Mouse (Mus musculus) lung, embryonic 15.5 days (tissue): Measurements from ENCODE around the gene Sorbs1. TPM values are rescaled to one million over a fixed set of nuclear protein-coding genes. Genes with fewer than 3 reads are reported as not detected.

Source experiments
- ATAC-seq: fragments of 200-750 bp; cut with Nextera tagmentation; 2 replicates; pipeline ENCODE4 v1.8.0; 2017; ENCODE audit warnings: moderate number of reproducible peaks, borderline replicate concordance; ENCODE audit not compliant: low FRiP score, low TSS enrichment; ENCODE audit errors: extremely low read depth
- H3K27ac ChIP-seq: fragments of 300-500 bp; sonication (generic); 2 replicates; pipeline ENCODE4 v1.5.1; 2015; ENCODE audit warnings: moderate library complexity, mild to moderate bottlenecking, inconsistent platforms
- H3K27me3 ChIP-seq: fragments of 300-500 bp; sonication (generic); 2 replicates; pipeline ENCODE4 v1.6.1; 2015; ENCODE audit warnings: inconsistent platforms
- H3K36me3 ChIP-seq: fragments of 300-500 bp; sonication (generic); 2 replicates; pipeline ENCODE4 v1.6.1; 2015; ENCODE audit warnings: inconsistent platforms
- H3K4me1 ChIP-seq: fragments of 300-500 bp; sonication (generic); 2 replicates; pipeline ENCODE4 v1.6.1; 2015; ENCODE audit warnings: inconsistent platforms
- H3K4me2 ChIP-seq: fragments of 300-500 bp; sonication (generic); 2 replicates; pipeline ENCODE4 v1.6.1; 2015; ENCODE audit warnings: inconsistent platforms, mild to moderate bottlenecking, moderate library complexity
- H3K4me3 ChIP-seq: fragments of 300-500 bp; sonication (generic); 2 replicates; pipeline ENCODE4 v1.5.1; 2015; ENCODE audit warnings: mild to moderate bottlenecking, inconsistent platforms
- H3K9ac ChIP-seq: fragments of 300-500 bp; sonication (generic); 2 replicates; pipeline ENCODE4 v1.6.1; 2015; ENCODE audit warnings: inconsistent platforms
- H3K9me3 ChIP-seq: fragments of 300-500 bp; sonication (generic); 2 replicates; pipeline ENCODE4 v1.6.1; 2016; ENCODE audit warnings: inconsistent platforms
- WGBS: fragments of 180-500 bp; shearing (Covaris S2); methylation state at CpG from one replicate; pipeline ENCODE4 v1.1.7; 2015; 5-methylcytosine and 5-hydroxymethylcytosine counted together
- polyA plus RNA-seq: library from polyadenylated mRNA; unstranded; fragments of >200 nt; fragmentation: Nextera tagmentation; extraction: Ambion mirVana; gene quantifications from 2 replicates; pipeline ENCODE4 v1.2.1, GENCODE M21; 2015

Sorbs1 gene
- polyA plus RNA-seq, 1 experiment from 2014 or later, result 45.6 TPM

GRCm38 (mm10) chr19:40496071-40496470 is 17.5 kb downstream of the Sorbs1 start:
- no peaks in the 10 kb centered on the region for H3K27me3 ChIP-seq
- 64% methylated on average over 4 of the region's 4 CpGs for WGBS
- no peak overlapping the region for H3K4me3 ChIP-seq
- H3K4me2 ChIP-seq, result no peak overlapping the region
- H3K9me3 ChIP-seq, result no peaks in the 10 kb centered on the region
- H3K27ac ChIP-seq, result 0 out of 2 replicates have a peak overlapping the region, but pooled peaks have one; percentile 29
- no peaks in the 10 kb centered on the region for H3K36me3 ChIP-seq
- no peak overlapping the region for H3K9ac ChIP-seq
- H3K4me1 ChIP-seq, result peaks cover 18% of the 10 kb centered on the region
- no peak for ATAC-seq

- H3K27me3 ChIP-seq, result no peaks in the 10 kb centered on the region
- no peak for ATAC-seq
- 51% methylated on average over 9 of the region's 9 CpGs for WGBS
- H3K4me2 ChIP-seq, result no peak overlapping the region
- H3K9ac ChIP-seq, result no peak overlapping the region
- H3K27ac ChIP-seq, result peak overlapping the region; percentile 56
- H3K4me3 ChIP-seq, result no peak overlapping the region
- H3K9me3 ChIP-seq, result no peaks in the 10 kb centered on the region
- peaks cover 47% of the 10 kb centered on the region for H3K4me1 ChIP-seq
- H3K36me3 ChIP-seq, result no peaks in the 10 kb centered on the region
Observed at GRCm38 (mm10) chr19:40492902-40493301, 20.7 kb downstream of the Sorbs1 start.

DNA sequence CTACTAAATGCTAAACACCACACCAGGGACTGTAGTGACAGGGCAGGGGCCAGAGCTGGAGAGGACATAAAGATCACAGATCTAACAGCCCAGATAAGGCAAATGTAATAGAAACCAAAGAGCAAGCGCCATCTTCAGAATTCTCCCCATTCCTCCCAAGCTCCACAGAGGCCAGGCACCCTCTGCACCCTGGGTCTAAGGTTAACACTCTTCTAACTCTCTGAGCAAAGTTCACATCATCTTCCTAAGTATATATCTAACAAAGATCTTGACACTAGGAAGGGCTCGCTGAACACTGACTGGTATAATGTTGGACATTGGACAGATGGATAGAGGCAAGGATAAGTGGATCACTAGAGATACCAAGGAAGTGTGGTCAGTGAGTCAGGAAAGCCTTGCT is 22.1 kb downstream of the Sorbs1 start:
- ATAC-seq, result no peak
- H3K9ac ChIP-seq, result no peak overlapping the region
- peaks cover 60% of the 10 kb centered on the region for H3K4me1 ChIP-seq
- no peaks in the 10 kb centered on the region for H3K9me3 ChIP-seq
- no peaks in the 10 kb centered on the region for H3K36me3 ChIP-seq
- 88% methylated on average over 2 of the region's 2 CpGs for WGBS
- no peak overlapping the region for H3K4me2 ChIP-seq
- H3K4me3 ChIP-seq, result no peak overlapping the region
- H3K27me3 ChIP-seq, result no peaks in the 10 kb centered on the region
- peak overlapping the region; percentile 56; the same call in 1 of the 2 replicates for H3K27ac ChIP-seq

DNA sequence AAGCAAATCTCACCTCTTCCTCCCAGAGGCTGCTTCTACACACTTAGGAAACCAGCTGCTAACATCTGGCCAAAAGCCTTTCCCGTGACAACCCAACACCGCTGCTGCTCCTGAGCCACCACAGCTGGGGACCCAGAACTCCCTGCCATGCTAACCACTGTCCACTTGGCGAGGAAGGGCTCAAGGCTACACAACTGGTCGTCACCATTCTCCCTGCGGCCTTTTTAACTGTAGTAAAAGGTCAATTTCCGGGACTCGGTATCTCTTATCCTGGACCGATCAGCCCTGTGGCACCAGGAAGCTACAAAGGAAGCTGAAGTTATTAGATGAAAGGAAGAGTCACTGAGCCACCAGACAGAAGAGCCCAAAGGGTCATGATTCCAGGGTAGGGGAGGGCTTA is 22.8 kb downstream of the Sorbs1 start:
- H3K4me1 ChIP-seq, result peaks cover 60% of the 10 kb centered on the region
- no peak overlapping the region for H3K4me2 ChIP-seq
- ATAC-seq, result no peak; the same call in 1 of the 2 replicates

GRCm38 (mm10) chr19:40489633-40490032 is 23.9 kb downstream of the Sorbs1 start:
- Histone ChIP-seq H3K4me2 (no peak overlapping the region), H3K27ac (peak overlapping the region; percentile 56; the same call in 1 of the 2 replicates), H3K27me3 (no peaks in the 10 kb centered on the region), H3K4me3 (no peak overlapping the region), H3K36me3 (no peaks in the 10 kb centered on the region), H3K9me3 (no peaks in the 10 kb centered on the region), H3K9ac (no peak overlapping the region), H3K4me1 (peaks cover 60% of the 10 kb centered on the region)
- no peak for ATAC-seq
- 67% methylated on average over 6 of the region's 6 CpGs for WGBS

More for the DNA sequence above, 22.8 kb downstream of the Sorbs1 start:
- Histone ChIP-seq H3K4me3 (no peak overlapping the region), H3K27me3 (no peaks in the 10 kb centered on the region), H3K27ac (peak overlapping the region; percentile 56; the same call in 1 of the 2 replicates), H3K9me3 (no peaks in the 10 kb centered on the region), H3K36me3 (no peaks in the 10 kb centered on the region), H3K9ac (no peak overlapping the region)
- WGBS, result 49% methylated on average over 8 of the region's 8 CpGs

- no peak for ATAC-seq
- Histone ChIP-seq H3K36me3 (0 out of 2 replicates have a peak, but pooled peaks cover 2% of the 10 kb centered on the region), H3K4me2 (no peak overlapping the region), H3K4me3 (no peak overlapping the region), H3K4me1 (peaks cover 60% of the 10 kb centered on the region), H3K9ac (no peak overlapping the region), H3K27me3 (no peaks in the 10 kb centered on the region), H3K9me3 (no peaks in the 10 kb centered on the region), H3K27ac (peak overlapping the region; percentile 61)
- WGBS, result 42% methylated on average over 8 of the region's 8 CpGs
Observed at GRCm38 (mm10) chr19:40488853-40489454, 24.6 kb downstream of the Sorbs1 start.

DNA sequence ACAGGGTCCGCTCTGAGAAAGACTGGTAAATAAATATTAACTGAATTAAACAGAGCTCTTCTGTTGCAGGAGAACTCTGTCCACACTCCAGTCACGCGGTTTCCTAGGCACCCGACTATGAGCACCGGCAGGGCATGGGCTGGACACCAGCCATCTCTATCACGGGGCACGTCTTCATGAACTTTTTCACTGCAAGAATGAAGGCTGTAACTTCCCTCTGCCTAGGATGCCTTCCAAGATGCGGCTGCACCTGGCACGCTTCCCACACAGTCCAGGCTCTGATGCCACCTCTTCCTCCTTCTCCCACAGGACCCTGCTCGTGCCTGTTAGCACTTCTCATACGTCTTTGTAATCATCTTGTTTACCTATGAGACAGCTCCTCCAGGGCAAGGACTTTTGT is 26.0 kb downstream of the Sorbs1 start:
- Histone ChIP-seq H3K4me1 (peaks cover 51% of the 10 kb centered on the region), H3K9ac (no peak overlapping the region), H3K4me3 (no peak overlapping the region)

DNA sequence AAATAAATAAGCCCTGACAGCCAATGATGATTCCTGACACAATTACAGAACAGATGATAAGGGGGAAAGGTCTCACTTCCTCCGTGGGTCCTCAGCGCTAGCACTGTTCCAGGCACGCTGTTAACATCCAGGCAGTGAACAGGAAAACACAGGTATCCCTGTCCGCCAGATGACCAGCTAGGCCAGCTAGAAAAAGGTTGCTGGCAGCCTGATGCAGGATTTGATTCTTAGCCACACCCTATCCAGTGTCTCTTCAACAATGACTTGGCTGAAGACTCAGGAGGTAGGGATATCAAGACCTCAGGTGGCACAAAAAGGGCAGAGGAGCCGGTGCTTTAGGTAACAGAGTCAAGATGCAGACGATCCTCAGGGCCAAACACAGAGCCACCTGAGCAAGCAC is 32.5 kb downstream of the Sorbs1 start:
- no peak overlapping the region for H3K9ac ChIP-seq
- H3K36me3 ChIP-seq, result 0 out of 2 replicates have a peak, but pooled peaks cover 3% of the 10 kb centered on the region
- H3K4me1 ChIP-seq, result peaks cover 16% of the 10 kb centered on the region
- no peak overlapping the region for H3K27ac ChIP-seq
- H3K9me3 ChIP-seq, result no peaks in the 10 kb centered on the region
- H3K27me3 ChIP-seq, result no peaks in the 10 kb centered on the region
- ATAC-seq, result no peak
- 63% methylated on average over 6 of the region's 6 CpGs for WGBS
- no peak overlapping the region for H3K4me2 ChIP-seq
- no peak overlapping the region for H3K4me3 ChIP-seq

More for the DNA sequence above, 26.0 kb downstream of the Sorbs1 start:
- no peaks in the 10 kb centered on the region for H3K27me3 ChIP-seq
- H3K27ac ChIP-seq, result peak overlapping the region; percentile 55
- H3K4me2 ChIP-seq, result peak overlapping the region; percentile 35
- ATAC-seq, result peak; percentile 41; the same call in 1 of the 2 replicates
- H3K9me3 ChIP-seq, result no peaks in the 10 kb centered on the region
- H3K36me3 ChIP-seq, result 0 out of 2 replicates have a peak, but pooled peaks cover 3% of the 10 kb centered on the region
- 20% methylated on average over 11 of the region's 11 CpGs for WGBS

DNA sequence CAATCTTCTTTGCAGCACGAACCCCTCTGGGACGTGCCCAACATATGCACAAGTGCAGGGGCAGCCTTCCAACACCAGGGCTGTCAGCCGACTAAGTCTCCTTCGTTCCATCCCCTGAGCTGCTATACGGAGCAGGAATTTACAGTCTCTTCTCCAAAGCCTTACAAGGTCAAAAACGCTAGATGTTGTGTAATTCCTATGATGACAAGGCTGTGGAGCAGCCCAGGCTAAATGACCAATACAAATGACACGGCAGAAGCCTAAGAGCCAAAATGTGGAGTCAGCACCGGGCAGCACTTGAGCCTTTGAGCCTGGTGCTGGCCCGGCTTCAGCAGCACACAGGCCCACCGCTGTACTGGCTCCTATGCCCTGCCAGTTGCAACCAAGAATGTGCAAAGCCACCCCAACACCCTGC is 35.4 kb downstream of the Sorbs1 start:
- H3K4me2 ChIP-seq, result no peak overlapping the region
- 47% methylated on average over 10 of the region's 10 CpGs for WGBS
- peak; percentile 76; the same call in 1 of the 2 replicates for ATAC-seq
- no peak overlapping the region for H3K9ac ChIP-seq
- H3K36me3 ChIP-seq, result no peaks in the 10 kb centered on the region
- H3K4me3 ChIP-seq, result no peak overlapping the region
- peaks cover 16% of the 10 kb centered on the region for H3K4me1 ChIP-seq
- peak overlapping the region; percentile 72 for H3K27ac ChIP-seq
- no peaks in the 10 kb centered on the region for H3K27me3 ChIP-seq
- H3K9me3 ChIP-seq, result no peaks in the 10 kb centered on the region

DNA sequence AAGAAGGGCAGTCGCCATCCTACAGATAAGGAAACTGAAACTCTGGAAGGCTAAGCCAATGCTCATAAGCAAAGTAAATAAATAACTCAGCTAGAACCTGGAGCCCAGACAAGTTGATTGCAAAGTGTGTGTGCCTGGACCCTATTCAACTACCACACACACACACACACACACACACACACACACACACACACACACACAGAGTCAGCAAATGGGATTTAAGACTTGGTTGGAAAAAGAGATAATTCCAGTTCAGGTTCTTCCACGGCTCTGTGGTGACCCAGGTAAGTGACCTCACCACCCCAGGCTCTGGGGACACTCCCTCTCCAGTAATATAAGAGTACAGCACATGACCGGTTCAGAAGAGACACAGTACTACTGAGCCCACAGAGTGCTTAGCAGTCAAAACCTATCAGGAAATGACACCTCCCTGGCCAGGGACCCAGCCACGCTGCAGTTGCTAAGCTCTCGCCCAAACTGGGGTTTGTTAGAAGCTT is 36.1 kb downstream of the Sorbs1 start:
- H3K4me3 ChIP-seq, result no peak overlapping the region
- H3K27ac ChIP-seq, result peak overlapping the region; percentile 72
- WGBS, result 30% methylated on average over 5 of the region's 5 CpGs
- no peak overlapping the region for H3K4me2 ChIP-seq
- H3K9ac ChIP-seq, result no peak overlapping the region
- H3K4me1 ChIP-seq, result peaks cover 16% of the 10 kb centered on the region
- no peaks in the 10 kb centered on the region for H3K36me3 ChIP-seq
- ATAC-seq, result peak; percentile 56; the same call in 1 of the 2 replicates
- H3K27me3 ChIP-seq, result no peaks in the 10 kb centered on the region
- H3K9me3 ChIP-seq, result no peaks in the 10 kb centered on the region

- Histone ChIP-seq H3K27ac (no peak overlapping the region), H3K27me3 (no peaks in the 10 kb centered on the region), H3K9ac (no peak overlapping the region), H3K9me3 (no peaks in the 10 kb centered on the region), H3K4me1 (peaks cover 16% of the 10 kb centered on the region), H3K4me3 (no peak overlapping the region), H3K4me2 (no peak overlapping the region), H3K36me3 (no peaks in the 10 kb centered on the region)
- no peak for ATAC-seq
- WGBS, result 89% methylated on average over 4 of the region's 4 CpGs
Observed at GRCm38 (mm10) chr19:40476491-40476890, 37.1 kb downstream of the Sorbs1 start.

- 69% methylated on average over 10 of the region's 10 CpGs for WGBS
- no peak overlapping the region for H3K27ac ChIP-seq
- no peak overlapping the region for H3K4me3 ChIP-seq
- H3K4me1 ChIP-seq, result 0 out of 2 replicates have a peak, but pooled peaks cover 6% of the 10 kb centered on the region
- H3K9me3 ChIP-seq, result no peaks in the 10 kb centered on the region
- H3K36me3 ChIP-seq, result no peaks in the 10 kb centered on the region
- no peak overlapping the region for H3K9ac ChIP-seq
- H3K4me2 ChIP-seq, result no peak overlapping the region
- ATAC-seq, result no peak
- H3K27me3 ChIP-seq, result no peaks in the 10 kb centered on the region
Observed at GRCm38 (mm10) chr19:40471526-40472245, 41.9 kb downstream of the Sorbs1 start.
